Mouse (Mus musculus) myocyte (in vitro differentiated cells): ENCODE results near the gene Gpr152. TPM values are rescaled to one million over a fixed set of nuclear protein-coding genes. Genes with fewer than 3 reads are reported as not detected.

Experiments
- H3K27me3 ChIP-seq: one replicate; pipeline ENCODE4 v1.6.1; 2011; ENCODE audit not compliant: control insufficient read depth, insufficient read depth, insufficient read length
- H3K36me3 ChIP-seq: one replicate; pipeline ENCODE4 v1.6.1; 2011; ENCODE audit not compliant: control insufficient read depth, insufficient read depth
- H3K4me2 ChIP-seq: one replicate; pipeline ENCODE4 v1.6.1; 2011; ENCODE audit warnings: low read depth, control low read depth
- H3K4me3 ChIP-seq: one replicate; pipeline ENCODE4 v1.5.1; 2011; ENCODE audit warnings: mild to moderate bottlenecking, control low read depth, moderate library complexity
- H3K79me2 ChIP-seq: one replicate; pipeline ENCODE4 v1.6.1; 2011; ENCODE audit not compliant: control insufficient read depth, insufficient read depth
- H3ac ChIP-seq: one replicate; pipeline ENCODE4 v1.6.1; 2011; ENCODE audit not compliant: control insufficient read depth, insufficient read length
- CEBPB ChIP-seq: IDR thresholded peaks from 2 replicates; pipeline ENCODE4 v1.6.1; 2011; ENCODE audit warnings: mild to moderate bottlenecking, moderate library complexity; ENCODE audit not compliant: poor library complexity, insufficient read depth, severe bottlenecking
- E2F4 ChIP-seq: IDR thresholded peaks from one replicate; pipeline ENCODE4 v1.6.1; 2011; ENCODE audit warnings: mild to moderate bottlenecking, control low read depth, moderate library complexity; ENCODE audit not compliant: insufficient read depth
- MAX ChIP-seq: IDR thresholded peaks from one replicate; pipeline ENCODE4 v1.6.1; 2011; ENCODE audit warnings: low read depth, mild to moderate bottlenecking, control low read depth
- MYOD1 ChIP-seq, 3 experiments: IDR thresholded peaks; one replicate each; pipeline ENCODE4 v1.6.1; 2011; ENCODE audit warnings: control low read depth in 2 of 3, low read depth in 2 of 3, mild to moderate bottlenecking in 2 of 3, moderate library complexity in 1 of 3; ENCODE audit not compliant: insufficient read length in 2 of 3, control insufficient read depth in 1 of 3
- MYOG ChIP-seq, 3 experiments: IDR thresholded peaks; one replicate each; pipeline ENCODE4 v1.6.1; 2011; ENCODE audit warnings: control low read depth in 2 of 3, low read depth in 2 of 3, mild to moderate bottlenecking in 2 of 3; ENCODE audit not compliant: insufficient read length in 2 of 3, control insufficient read depth in 1 of 3, insufficient read depth in 1 of 3
- POLR2A ChIP-seq: IDR thresholded peaks from one replicate; pipeline ENCODE4 v1.6.1; 2011; ENCODE audit warnings: low read depth, mild to moderate bottlenecking, control low read depth, moderate library complexity; ENCODE audit not compliant: insufficient read length
- POLR2AphosphoS2 ChIP-seq: IDR thresholded peaks from one replicate; pipeline ENCODE4 v1.6.1; 2011; ENCODE audit warnings: low read depth, control low read depth; ENCODE audit not compliant: insufficient read length
- REST ChIP-seq: IDR thresholded peaks from one replicate; pipeline ENCODE4 v1.6.1; 2011; ENCODE audit warnings: mild to moderate bottlenecking, control low read depth, moderate library complexity; ENCODE audit not compliant: insufficient read depth, insufficient read length
- SRF ChIP-seq: IDR thresholded peaks from one replicate; pipeline ENCODE4 v1.6.1; 2011; ENCODE audit warnings: low read depth; ENCODE audit not compliant: control insufficient read depth, insufficient read length
- TCF12 ChIP-seq: IDR thresholded peaks from one replicate; pipeline ENCODE4 v1.6.1; 2011; ENCODE audit warnings: mild to moderate bottlenecking, control low read depth; ENCODE audit not compliant: poor library complexity, insufficient read depth, severe bottlenecking
- TCF3 ChIP-seq: IDR thresholded peaks from one replicate; pipeline ENCODE4 v1.6.1; 2011; ENCODE audit warnings: low read depth, control low read depth; ENCODE audit not compliant: insufficient read length
- USF1 ChIP-seq: IDR thresholded peaks from one replicate; pipeline ENCODE4 v1.6.1; 2011; ENCODE audit warnings: low read depth, mild to moderate bottlenecking, control low read depth, moderate library complexity
- polyA plus RNA-seq: library from polyadenylated mRNA; unstranded; fragments of >200 nt; fragmentation: generic; extraction: Trizol; gene quantifications from one replicate; pipeline ENCODE4 v1.2.1, GENCODE M21; 2012; ENCODE audit warnings: missing spikeins

Gene Gpr152
- polyA plus RNA-seq, 1 experiment: not detected

DNA sequence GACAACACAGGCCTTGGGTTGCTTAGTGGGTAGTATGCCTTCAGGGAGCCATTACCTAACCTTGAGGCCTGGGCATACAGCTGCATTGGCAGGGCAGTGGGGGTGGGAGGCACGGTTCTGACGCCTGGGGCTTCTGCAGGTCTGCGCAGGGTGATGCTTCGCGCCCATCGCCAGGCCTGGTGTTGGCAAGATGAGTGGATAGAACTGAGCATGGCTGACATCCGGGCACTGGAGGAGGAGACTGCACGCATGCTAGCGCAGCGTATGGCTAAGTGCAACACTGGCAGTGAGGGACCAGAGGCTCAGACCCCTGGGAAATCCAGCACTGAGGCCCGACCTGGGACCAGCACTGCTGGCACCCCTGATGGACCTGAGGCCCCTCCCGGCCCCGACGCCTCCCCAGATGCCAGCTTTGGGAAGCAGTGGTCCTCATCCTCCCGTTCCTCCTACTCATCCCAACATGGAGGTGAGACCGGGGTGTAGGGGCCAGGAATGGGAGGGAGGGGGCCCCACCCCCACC, 34.9 kb upstream of the Gpr152 start:
- Histone ChIP-seq H3K4me3 (no peak overlapping the region), H3ac (no peak overlapping the region), H3K4me2 (no peak overlapping the region), H3K36me3 (no peaks in the 10 kb centered on the region), H3K27me3 (no peaks in the 10 kb centered on the region), H3K79me2 (peaks cover 5% of the 10 kb centered on the region)
- TF ChIP-seq MAX (no peak), TCF12 (no peak), MYOG (IDR thresholded peaks at IDR 0.05; ENCODE audit: control insufficient read depth in 1 of 3, insufficient read depth in 1 of 3, insufficient read length in 2 of 3, low read depth in 2 of 3) (no peak), E2F4 (no peak), REST (no peak), CEBPB (no peak)

DNA sequence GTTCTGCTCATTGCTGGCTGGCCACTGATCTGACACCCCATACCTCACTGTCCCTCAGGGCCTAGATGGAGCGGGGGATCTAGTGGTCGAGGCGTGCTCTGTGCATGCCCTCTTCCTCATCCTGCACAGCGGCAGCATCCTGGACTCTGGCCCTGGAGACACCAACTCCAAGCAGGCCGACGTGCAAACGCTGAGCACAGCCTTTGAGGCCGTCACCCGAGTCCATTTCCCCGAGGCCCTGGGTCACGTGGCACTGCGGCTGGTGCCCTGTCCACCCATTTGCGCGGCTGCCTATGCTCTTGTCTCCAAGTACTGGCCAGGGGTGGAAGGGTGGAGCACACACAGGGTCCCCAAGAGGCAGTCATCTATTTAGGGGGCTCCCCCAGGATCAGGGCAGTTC, 32.9 kb upstream of the Gpr152 start:
- H3ac ChIP-seq: no peak overlapping the region
- H3K36me3 ChIP-seq: peaks cover 3% of the 10 kb centered on the region
- no peak overlapping the region for H3K4me2 ChIP-seq
- H3K27me3 ChIP-seq: no peaks in the 10 kb centered on the region
- no peak overlapping the region for H3K4me3 ChIP-seq
- no peaks in the 10 kb centered on the region for H3K79me2 ChIP-seq
- no peak for TF ChIP-seq SRF
- TF ChIP-seq MAX: no peak
- TF ChIP-seq MYOG (IDR thresholded peaks at IDR 0.05; ENCODE audit: control insufficient read depth in 1 of 3, insufficient read depth in 1 of 3, insufficient read length in 2 of 3, low read depth in 2 of 3): no peak
- TF ChIP-seq USF1: no peak
- TF ChIP-seq REST: no peak
- TF ChIP-seq E2F4: no peak
- TF ChIP-seq MYOD1 (IDR thresholded peaks at IDR 0.05; ENCODE audit: control insufficient read depth in 1 of 3, insufficient read length in 2 of 3, low read depth in 2 of 3): no peak
- no peak for TF ChIP-seq POLR2AphosphoS2
- no peak for TF ChIP-seq TCF12
- TF ChIP-seq POLR2A: no peak
- no peak for TF ChIP-seq CEBPB
- TF ChIP-seq TCF3: no peak

DNA sequence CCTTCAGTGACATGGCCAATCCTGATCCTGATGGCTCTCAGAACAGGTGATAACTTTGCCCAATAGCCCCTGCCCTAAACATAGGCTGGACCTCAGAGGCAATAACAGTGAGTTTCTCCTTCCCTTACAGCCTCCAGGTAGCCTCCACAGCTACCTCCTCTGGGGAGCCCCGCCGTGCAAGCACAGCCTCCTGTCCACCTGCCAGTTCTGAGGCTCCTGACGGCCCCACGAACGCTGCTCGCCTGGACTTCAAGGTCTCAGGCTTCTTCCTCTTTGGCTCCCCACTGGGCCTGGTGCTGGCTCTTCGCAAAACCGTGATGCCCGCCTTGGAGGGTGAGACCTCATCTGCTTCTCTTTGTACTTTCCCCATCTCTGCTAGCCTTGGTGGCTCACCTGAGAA, 31.1 kb upstream of the Gpr152 start:
- Histone ChIP-seq H3K79me2 (no peaks in the 10 kb centered on the region), H3K27me3 (no peaks in the 10 kb centered on the region), H3ac (no peak overlapping the region), H3K36me3 (peaks cover 5% of the 10 kb centered on the region), H3K4me2 (no peak overlapping the region), H3K4me3 (no peak overlapping the region)
- no peak for TF ChIP-seq MYOD1 (IDR thresholded peaks at IDR 0.05; ENCODE audit: control insufficient read depth in 1 of 3, insufficient read length in 2 of 3, low read depth in 2 of 3)
- TF ChIP-seq USF1: no peak
- no peak for TF ChIP-seq E2F4

DNA sequence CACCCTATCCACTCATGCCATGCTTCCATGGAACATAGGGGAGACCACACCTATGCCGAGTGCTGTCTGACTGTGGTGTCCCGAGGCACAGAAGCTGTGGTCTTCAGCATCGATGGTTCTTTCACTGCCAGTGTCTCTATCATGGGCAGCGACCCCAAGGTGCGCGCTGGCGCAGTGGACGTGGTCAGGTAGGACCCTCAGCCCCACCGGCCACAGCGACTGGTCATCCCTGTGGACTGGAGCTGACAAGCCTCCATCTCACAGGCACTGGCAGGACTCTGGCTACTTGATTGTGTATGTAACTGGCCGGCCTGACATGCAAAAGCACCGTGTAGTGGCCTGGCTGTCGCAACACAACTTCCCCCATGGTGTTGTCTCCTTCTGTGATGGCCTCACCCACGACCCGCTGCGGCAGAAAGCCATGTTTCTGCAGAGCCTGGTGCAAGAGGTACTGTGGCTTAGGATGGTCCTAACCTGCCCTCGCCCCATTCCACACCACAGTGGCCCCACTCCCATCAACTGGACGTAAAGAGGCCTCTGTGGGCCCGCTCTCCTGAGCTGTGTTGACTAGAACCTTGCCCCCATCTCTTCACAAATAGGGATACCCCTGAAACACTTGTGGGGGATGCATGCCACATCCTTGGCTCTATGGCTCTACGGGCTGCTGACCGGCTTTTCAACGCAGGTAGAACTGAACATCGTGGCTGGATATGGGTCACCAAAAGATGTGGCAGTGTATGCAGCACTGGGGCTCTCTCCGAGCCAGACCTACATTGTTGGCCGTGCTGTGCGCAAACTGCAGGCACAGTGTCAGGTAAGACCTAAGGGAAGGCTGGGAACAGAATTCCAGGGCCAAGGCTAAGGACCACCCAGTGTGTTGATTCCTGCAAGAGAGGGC, 27.3 kb upstream of the Gpr152 start:
- Histone ChIP-seq H3K4me2 (peak overlapping the region; percentile 27), H3K36me3 (peaks cover 22% of the 10 kb centered on the region), H3ac (no peak overlapping the region), H3K4me3 (no peak overlapping the region), H3K79me2 (no peaks in the 10 kb centered on the region), H3K27me3 (no peaks in the 10 kb centered on the region)
- TF ChIP-seq E2F4: no peak
- TF ChIP-seq MAX: no peak
- no peak for TF ChIP-seq TCF3
- no peak for TF ChIP-seq TCF12
- TF ChIP-seq POLR2A: no peak

DNA sequence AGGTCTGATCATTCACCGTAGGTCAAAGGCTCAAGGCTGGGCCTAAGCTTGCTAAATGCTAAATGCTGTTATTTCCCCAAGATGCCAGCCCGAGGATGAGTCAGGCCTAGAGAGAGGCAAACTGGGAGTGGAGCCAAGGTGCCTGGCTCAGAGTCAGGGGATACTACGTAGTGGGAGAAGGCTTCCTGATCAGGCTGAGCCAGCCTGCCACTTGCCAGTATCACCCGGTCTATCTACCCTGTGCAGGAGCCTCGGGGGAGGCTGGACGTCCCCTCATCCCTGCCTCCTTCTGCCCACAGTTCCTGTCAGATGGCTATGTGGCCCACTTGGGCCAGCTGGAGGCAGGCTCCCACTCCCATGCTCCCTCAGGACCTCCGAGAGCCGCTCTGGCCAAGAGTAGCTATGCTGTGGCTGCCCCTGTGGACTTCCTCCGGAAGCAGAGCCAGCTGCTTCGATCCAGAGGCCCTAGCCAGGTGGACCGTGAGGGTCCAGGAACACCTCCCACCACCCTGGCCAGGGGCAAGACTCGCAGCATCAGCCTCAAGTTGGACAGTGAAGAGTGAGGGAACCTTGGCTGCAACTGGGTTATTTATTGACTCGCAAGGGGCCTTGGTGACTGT, 26.3 kb upstream of the Gpr152 start:
- Histone ChIP-seq H3ac (no peak overlapping the region), H3K4me2 (peak overlapping the region; percentile 59), H3K27me3 (no peaks in the 10 kb centered on the region), H3K79me2 (no peaks in the 10 kb centered on the region), H3K36me3 (peaks cover 23% of the 10 kb centered on the region), H3K4me3 (no peak overlapping the region)
- TF ChIP-seq POLR2A: peak; percentile 31
- TF ChIP-seq TCF12: no peak
- peak in 1 of 3 experiments; percentile 6 for TF ChIP-seq MYOD1 (IDR thresholded peaks at IDR 0.05; ENCODE audit: control insufficient read depth in 1 of 3, insufficient read length in 2 of 3, low read depth in 2 of 3)
- TF ChIP-seq MAX: no peak
- no peak for TF ChIP-seq TCF3
